Mouse (Mus musculus) small intestine, adult 2 months (tissue): ENCODE measurements around the gene Tspan12. TPM values are rescaled to one million over a fixed set of nuclear protein-coding genes. Genes with fewer than 3 reads are reported as not detected.
"Not testable (repeated sequence)": the region's sequence is repeated elsewhere in the genome, so short reads cannot be mapped to it uniquely, and the experiment has no call there.

Experiments used
- H3K27ac ChIP-seq: fragments of 200-500 bp; 2 replicates; pipeline ENCODE4 v1.5.1; 2012; ENCODE audit warnings: low read depth, low read length, control low read depth, inconsistent platforms; ENCODE audit not compliant: insufficient read depth
- H3K27me3 ChIP-seq: fragments of 200-500 bp; 2 replicates; pipeline ENCODE4 v1.6.1; 2012; ENCODE audit warnings: mild to moderate bottlenecking, moderate library complexity, low read length, inconsistent platforms; ENCODE audit not compliant: control insufficient read depth, insufficient read depth
- H3K36me3 ChIP-seq: fragments of 200-500 bp; 2 replicates; pipeline ENCODE4 v1.6.1; 2012; ENCODE audit warnings: mild to moderate bottlenecking, low read length, control low read depth, inconsistent platforms; ENCODE audit not compliant: control insufficient read depth, insufficient read depth
- H3K4me1 ChIP-seq: fragments of 200-500 bp; 2 replicates; pipeline ENCODE4 v1.6.1; 2012; ENCODE audit warnings: low read length, inconsistent platforms, mixed read lengths; ENCODE audit not compliant: control insufficient read depth, insufficient read depth, insufficient read length
- H3K4me3 ChIP-seq: fragments of 200-500 bp; 2 replicates; pipeline ENCODE4 v1.5.1; 2012; ENCODE audit warnings: low read depth, mild to moderate bottlenecking, control low read depth, inconsistent platforms, low read length, moderate library complexity
- CTCF ChIP-seq: fragments of 200-500 bp; IDR thresholded peaks from 2 replicates; pipeline ENCODE4 v1.5.1; 2012; ENCODE audit warnings: low read depth, mild to moderate bottlenecking, control low read depth, inconsistent platforms, low read length, moderate library complexity, mixed read lengths; ENCODE audit not compliant: insufficient replicate concordance, insufficient read length; ENCODE audit errors: extremely low read depth
- POLR2A ChIP-seq: fragments of 200-500 bp; IDR thresholded peaks from 2 replicates; pipeline ENCODE4 v1.6.1; 2012; ENCODE audit warnings: low read depth, mild to moderate bottlenecking, control low read depth, inconsistent platforms, low read length, moderate library complexity
- WGBS: fragments of 180-500 bp; shearing (Covaris S2); methylation state at CpG from one replicate; pipeline ENCODE4 v1.1.7; 2018; 5-methylcytosine and 5-hydroxymethylcytosine counted together
- polyA plus RNA-seq: library from polyadenylated mRNA; depleted of rRNA; stranded (reverse); fragments of >200 nt; gene quantifications from 2 replicates; pipeline ENCODE4 v1.2.3, GENCODE M21; 2012

The Tspan12 gene
- polyA plus RNA-seq, 1 experiment = 1.3 TPM

DNA sequence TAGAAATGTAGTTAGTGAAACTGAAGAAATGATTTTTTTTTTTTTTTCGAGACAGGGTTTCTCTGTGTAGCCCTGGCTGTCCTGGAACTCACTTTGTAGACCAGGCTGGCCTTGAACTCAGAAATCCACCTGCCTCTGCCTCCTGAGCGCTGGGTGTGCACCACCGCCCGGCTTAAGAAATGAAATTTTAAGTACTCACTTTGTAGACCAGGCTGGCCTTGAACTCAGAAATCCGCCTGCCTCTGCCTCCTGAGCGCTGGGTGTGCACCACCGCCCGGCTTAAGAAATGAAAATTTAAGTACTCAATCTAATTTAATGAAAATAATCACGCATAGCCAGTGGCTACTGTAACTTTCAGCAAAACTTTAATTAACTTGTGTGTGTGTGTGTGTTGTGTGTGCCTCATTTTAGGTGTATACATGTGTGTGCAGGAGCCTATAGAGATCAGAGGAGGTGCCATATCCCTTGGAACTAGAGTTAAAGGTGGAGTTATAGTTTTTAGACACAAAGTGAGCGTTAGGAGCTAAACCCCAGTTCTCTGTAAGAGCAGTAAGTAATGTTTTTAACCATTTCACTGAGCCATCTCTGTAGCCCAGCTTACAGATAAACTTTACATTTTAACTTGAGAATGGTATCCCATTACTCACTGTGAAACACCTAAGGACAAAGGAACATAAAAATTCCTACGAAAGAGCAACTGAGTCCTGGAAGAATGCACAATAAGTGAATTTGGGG, 57.8 kb downstream of the Tspan12 start:
- Histone ChIP-seq H3K4me3 (no peak overlapping the region), H3K27me3 (no peaks in the 10 kb centered on the region), H3K4me1 (peaks cover 4% of the 10 kb centered on the region; the same call in 1 of the 2 replicates), H3K27ac (no peak overlapping the region), H3K36me3 (no peaks in the 10 kb centered on the region)
- 80% methylated on average over 11 of the region's 11 CpGs for WGBS
- TF ChIP-seq CTCF (no peak), POLR2A (no peak)

DNA sequence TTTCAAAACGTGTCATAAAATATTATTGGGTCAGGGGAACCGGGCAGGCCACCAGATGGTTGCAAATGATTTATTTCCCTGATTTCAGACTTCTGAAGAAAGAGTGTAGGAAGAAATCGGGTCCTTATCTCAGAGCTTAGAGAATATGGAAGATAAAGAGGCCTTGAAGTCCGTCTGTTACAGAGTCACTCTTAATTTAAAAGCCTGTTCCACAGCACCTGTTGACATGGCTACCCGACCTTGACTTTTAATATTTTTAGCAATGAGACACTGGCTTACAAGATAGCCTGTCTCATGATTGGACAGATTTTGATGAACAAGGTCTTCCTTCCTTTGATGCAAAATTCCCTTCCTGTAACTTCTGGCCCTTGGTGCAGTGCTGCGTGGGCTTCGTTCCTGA, 61.0 kb downstream of the Tspan12 start:
- TF ChIP-seq POLR2A = no peak
- TF ChIP-seq CTCF = no peak
- Histone ChIP-seq H3K27me3 (no peaks in the 10 kb centered on the region), H3K27ac (no peak overlapping the region), H3K36me3 (no peaks in the 10 kb centered on the region), H3K4me3 (no peak overlapping the region), H3K4me1 (peaks cover 4% of the 10 kb centered on the region; the same call in 1 of the 2 replicates)
- 29% methylated on average over 7 of the region's 7 CpGs for WGBS

DNA sequence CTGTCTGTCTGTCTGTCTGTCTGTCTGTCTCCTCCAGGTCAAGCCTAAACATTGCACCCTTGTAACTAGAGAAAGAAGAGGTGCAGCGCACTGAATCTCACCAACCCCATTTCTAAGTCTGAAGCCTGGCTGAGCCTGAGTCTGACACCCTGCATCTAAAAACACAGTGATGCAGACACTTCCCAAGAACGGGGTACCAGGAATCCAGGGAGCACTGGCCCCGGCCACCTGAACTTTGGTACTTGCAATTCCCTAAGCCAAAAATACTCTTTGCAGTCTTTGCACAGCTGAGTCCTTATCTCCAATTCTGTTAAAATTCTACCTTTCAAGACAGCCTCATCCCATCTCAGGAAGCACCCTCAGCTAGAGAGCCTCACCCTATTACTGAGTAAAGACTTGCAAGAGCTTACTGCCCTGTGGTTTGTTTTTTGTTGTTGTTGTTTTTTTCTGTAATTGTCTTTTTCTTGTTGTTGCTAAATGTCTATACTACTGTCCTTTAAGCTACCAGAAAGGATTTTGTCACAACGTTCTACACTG, 61.7 kb downstream of the Tspan12 start:
- no peak overlapping the region for H3K4me3 ChIP-seq
- no peaks in the 10 kb centered on the region for H3K36me3 ChIP-seq
- TF ChIP-seq POLR2A (no peak), CTCF (no peak)
- WGBS = 43% methylated on average over 4 of the region's 4 CpGs
- H3K27me3 ChIP-seq = no peaks in the 10 kb centered on the region
- H3K27ac ChIP-seq = no peak overlapping the region
- H3K4me1 ChIP-seq = peaks cover 4% of the 10 kb centered on the region; the same call in 1 of the 2 replicates

DNA sequence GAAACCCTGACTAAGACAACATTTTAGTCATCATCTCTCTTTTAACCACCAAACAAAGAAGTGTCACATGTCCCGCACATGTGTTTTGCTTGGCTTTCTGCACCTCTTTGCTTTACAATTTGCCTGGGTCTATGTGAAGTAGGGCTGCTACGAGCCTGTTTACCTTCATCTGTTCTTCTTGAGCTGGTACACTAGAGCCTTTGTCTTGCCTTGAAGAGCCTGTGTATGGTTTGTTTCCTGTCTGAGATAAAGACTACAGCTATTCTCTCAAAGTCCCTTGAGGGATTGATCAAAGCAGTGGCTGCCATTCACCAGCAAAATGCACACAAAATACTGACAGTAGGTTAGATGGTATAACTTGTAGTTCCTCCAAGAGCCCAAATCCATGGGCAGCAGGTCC, 62.3 kb downstream of the Tspan12 start:
- TF ChIP-seq POLR2A (no peak), CTCF (no peak)
- WGBS = 50% methylated on average over 2 of the region's 2 CpGs
- Histone ChIP-seq H3K27me3 (no peaks in the 10 kb centered on the region), H3K4me3 (no peak overlapping the region), H3K27ac (no peak overlapping the region), H3K4me1 (peaks cover 4% of the 10 kb centered on the region; the same call in 1 of the 2 replicates), H3K36me3 (no peaks in the 10 kb centered on the region)

DNA sequence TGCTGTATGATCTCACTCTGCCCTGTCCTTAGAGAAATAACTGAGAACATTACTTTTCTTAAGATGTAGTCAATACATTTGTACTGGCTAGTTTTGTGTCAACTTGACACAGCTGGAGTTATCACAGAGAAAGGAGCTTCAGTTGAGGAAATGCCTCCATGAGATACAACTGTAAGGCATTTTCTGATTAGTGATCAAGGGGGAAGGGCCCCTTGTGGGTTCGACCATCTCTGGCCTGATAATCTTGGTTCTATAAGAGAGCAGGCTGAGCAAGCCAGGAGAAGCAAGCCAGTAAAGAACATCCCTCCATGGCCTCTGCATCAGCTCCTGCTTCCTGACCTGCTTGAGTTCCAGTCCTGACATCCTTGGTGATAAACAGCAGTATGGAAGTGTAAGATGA, 62.7 kb downstream of the Tspan12 start:
- not testable (repeated sequence) for H3K4me1 ChIP-seq, H3K4me3 ChIP-seq, H3K27me3 ChIP-seq, H3K36me3 ChIP-seq, H3K27ac ChIP-seq
- 20% methylated on average over 1 of the region's 1 CpGs for WGBS

DNA sequence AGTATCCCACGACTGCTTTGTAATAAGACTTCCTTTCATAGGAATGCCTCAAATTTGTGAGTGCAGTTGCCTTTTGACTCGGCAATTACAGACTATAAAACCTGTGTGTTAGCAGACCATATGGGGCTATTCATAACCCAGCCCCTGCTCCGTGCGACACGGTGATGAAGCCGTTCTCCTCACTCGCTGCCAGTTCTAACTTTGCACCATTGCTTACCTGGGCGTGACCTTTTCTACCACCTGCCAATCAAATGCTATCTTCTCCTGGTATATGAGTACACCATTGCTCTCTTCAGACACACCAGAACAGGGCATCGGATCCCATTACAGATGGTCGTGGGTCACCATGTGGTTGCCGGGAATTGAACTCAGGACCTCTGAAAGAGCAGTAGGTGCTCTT, 64.6 kb downstream of the Tspan12 start:
- WGBS = 33% methylated on average over 11 of the region's 11 CpGs
- Histone ChIP-seq H3K4me1 (peaks cover 4% of the 10 kb centered on the region; the same call in 1 of the 2 replicates), H3K36me3 (no peaks in the 10 kb centered on the region), H3K27ac (no peak overlapping the region), H3K27me3 (no peaks in the 10 kb centered on the region), H3K4me3 (no peak overlapping the region)
- no peak for TF ChIP-seq POLR2A
- TF ChIP-seq CTCF = no peak

DNA sequence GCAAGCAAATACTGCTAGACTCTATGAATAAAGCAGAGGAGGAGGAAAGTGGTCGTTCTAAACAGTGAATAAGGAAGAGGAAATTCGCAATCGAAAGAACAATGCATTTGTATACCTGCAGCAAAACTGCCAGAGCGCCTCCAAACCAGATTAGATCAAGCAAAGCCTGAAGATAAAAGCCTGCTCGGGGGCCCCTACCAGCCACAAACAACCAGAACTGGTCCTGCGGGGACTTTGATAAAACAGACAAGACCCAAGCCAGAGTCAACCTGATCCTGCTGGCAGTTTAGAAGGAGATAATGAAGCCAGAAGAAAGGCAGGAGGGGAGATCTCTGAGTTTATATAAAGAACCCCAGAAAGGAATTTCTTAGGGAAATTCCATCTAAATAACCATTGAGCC, 65.0 kb downstream of the Tspan12 start:
- peaks cover 4% of the 10 kb centered on the region; the same call in 1 of the 2 replicates for H3K4me1 ChIP-seq
- H3K36me3 ChIP-seq = no peaks in the 10 kb centered on the region
- TF ChIP-seq POLR2A (no peak), CTCF (no peak)
- WGBS = 22% methylated on average over 6 of the region's 6 CpGs
- H3K27me3 ChIP-seq = no peaks in the 10 kb centered on the region
- no peak overlapping the region for H3K4me3 ChIP-seq
- H3K27ac ChIP-seq = no peak overlapping the region
